In genomic region chr11:85687816-85688439, GRCm38 (mm10) we compare ENCODE assay signal across 14 mouse cellular contexts.
"Had no signal": no experiment of that assay in that cellular context is flagged by ENCODE, and none has a peak within 500 bp of the region (broad histone marks: within the 10 kb centered on the region; RNA-seq: fewer than 3 reads in every experiment).

No protein-coding gene starts in this region.

- H3K36me3 ChIP-seq: limb, embryonic 12.5 days; midbrain, embryonic 12.5 days; neural tube, embryonic 13.5 days had no signal

- H3K9me3 ChIP-seq: limb, embryonic 12.5 days; midbrain, embryonic 12.5 days; neural tube, embryonic 13.5 days had no signal

- H3K27me3 ChIP-seq: neural tube, embryonic 13.5 days had no signal

- H3K4me3 ChIP-seq: layer of hippocampus, adult 2 months; limb, embryonic 12.5 days; midbrain, embryonic 12.5 days; neural tube, embryonic 13.5 days had no signal

- H3K9ac ChIP-seq: limb, embryonic 12.5 days; liver, embryonic 14.5 days; midbrain, embryonic 12.5 days; neural tube, embryonic 13.5 days had no signal

- H3K27ac ChIP-seq: kidney, postnatal 0 days; layer of hippocampus, adult 2 months; limb, embryonic 12.5 days; liver, embryonic 14.5 days; midbrain, embryonic 12.5 days; neural tube, embryonic 13.5 days had no signal

- ATAC-seq: midbrain, embryonic 16.5 days had no signal

- H3K4me2 ChIP-seq: limb, embryonic 12.5 days; midbrain, embryonic 12.5 days; neural tube, embryonic 13.5 days had no signal

- DNase-seq: kidney, adult 8-10 months; kidney, postnatal 4 days; lung, adult 18-20 months; retina, postnatal 1 day; right cerebral cortex, postnatal 4 days; spleen, adult 18-20 months; thymus, postnatal 36 days had no signal
